Mouse (Mus musculus) forebrain, embryonic 16.5 days (tissue): ENCODE data around the gene Olfr1349. TPM values are rescaled to one million over a fixed set of nuclear protein-coding genes. Genes with fewer than 3 reads are reported as not detected.
"Not testable (repeated sequence)": the region's sequence is repeated elsewhere in the genome, so short reads cannot be mapped to it uniquely, and the experiment has no call there.

Source experiments
- ATAC-seq: fragments of 200-750 bp; cut with Nextera tagmentation; 2 replicates; pipeline ENCODE4 v1.8.0; 2017; ENCODE audit warnings: mild to moderate bottlenecking, moderate library complexity
- H3K27ac ChIP-seq: fragments of 300-500 bp; sonication (generic); 2 replicates; pipeline ENCODE4 v1.5.1; 2014; ENCODE audit warnings: low read length, control low read depth
- H3K27me3 ChIP-seq: fragments of 300-500 bp; sonication (generic); replicated peaks from 2 replicates; pipeline ENCODE4 v1.6.1; 2014; ENCODE audit warnings: low read length; ENCODE audit not compliant: control insufficient read depth, insufficient read depth
- H3K36me3 ChIP-seq: fragments of 300-500 bp; sonication (generic); 2 replicates; pipeline ENCODE4 v1.6.1; 2014; ENCODE audit not compliant: control insufficient read depth, insufficient read depth
- H3K4me1 ChIP-seq: fragments of 300-500 bp; sonication (generic); replicated peaks from 2 replicates; pipeline ENCODE4 v1.6.1; 2014; ENCODE audit warnings: low read length; ENCODE audit not compliant: control insufficient read depth, insufficient read depth
- H3K4me2 ChIP-seq: fragments of 300-500 bp; sonication (generic); 2 replicates; pipeline ENCODE4 v1.6.1; 2014; ENCODE audit warnings: mild to moderate bottlenecking, low read length, control low read depth
- H3K4me3 ChIP-seq: fragments of 300-500 bp; sonication (generic); replicated peaks from 2 replicates; pipeline ENCODE4 v1.5.1; 2014; ENCODE audit warnings: mild to moderate bottlenecking, low read length, control low read depth
- H3K9ac ChIP-seq: fragments of 300-500 bp; sonication (generic); replicated peaks from 2 replicates; pipeline ENCODE4 v1.6.1; 2014; ENCODE audit warnings: low read depth, low read length, control low read depth
- H3K9me3 ChIP-seq: fragments of 300-500 bp; sonication (generic); 2 replicates; pipeline ENCODE4 v1.6.1; 2016; ENCODE audit warnings: low read length; ENCODE audit not compliant: control insufficient read depth
- WGBS: fragments of 180-500 bp; shearing (Covaris S2); extraction: QIAGEN DNeasy Blood & Tissue Kit; methylation state at CpG from one replicate; pipeline ENCODE4 v1.1.7; 2014; 5-methylcytosine and 5-hydroxymethylcytosine counted together
- polyA plus RNA-seq: library from polyadenylated mRNA; unstranded; fragments of >200 nt; fragmentation: Nextera tagmentation; extraction: Ambion mirVana; gene quantifications from 2 replicates; pipeline ENCODE4 v1.2.1, GENCODE M21; 2015

Olfr1349 gene
- not detected in 2 replicates for polyA plus RNA-seq

GRCm38 (mm10) chr7:6522850-6523249, at the start of gene Olfr1349:
TSS of gene Olfr1349 (minus strand) at chr7:6522950.
- 88% methylated on average over 5 of the region's 5 CpGs for WGBS
- ATAC-seq, result no peak

GRCm38 (mm10) chr7:6564541-6564940, 41.8 kb upstream of the Olfr1349 start, which contains the start of gene Olfr1350:
TSS of gene Olfr1350 (plus strand) at chr7:6564841.
- H3K27ac ChIP-seq, result no peak within 1 kb of the TSS
- peaks cover 6% of the 10 kb centered on the region; the same call in 1 of the 2 replicates for H3K9me3 ChIP-seq
- H3K4me3 ChIP-seq, result no peak within 1 kb of the TSS
- ATAC-seq, result no peak
- no peaks in the 10 kb centered on the region for H3K4me1 ChIP-seq
- H3K9ac ChIP-seq, result no peak within 1 kb of the TSS
- H3K27me3 ChIP-seq, result no peaks in the 10 kb centered on the region
- H3K4me2 ChIP-seq, result no peak within 1 kb of the TSS
- no peaks in the 10 kb centered on the region for H3K36me3 ChIP-seq

More at GRCm38 (mm10) chr7:6522850-6523249, at the start of gene Olfr1349:
- Histone ChIP-seq H3K36me3 (no peaks in the 10 kb centered on the region), H3K27me3 (no peaks in the 10 kb centered on the region), H3K9ac (no peak within 1 kb of the TSS), H3K4me2 (no peak within 1 kb of the TSS), H3K4me1 (no peaks in the 10 kb centered on the region), H3K4me3 (no peak within 1 kb of the TSS), H3K27ac (no peak within 1 kb of the TSS), H3K9me3 (peaks cover 3% of the 10 kb centered on the region; the same call in 1 of the 2 replicates)

- no peak overlapping the region for H3K4me2 ChIP-seq
- H3K36me3 ChIP-seq, result no peaks in the 10 kb centered on the region
- H3K9ac ChIP-seq, result no peak overlapping the region
- WGBS, result 64% methylated on average over 5 of the region's 5 CpGs
- ATAC-seq, result no peak
- H3K27me3 ChIP-seq, result no peaks in the 10 kb centered on the region
- H3K27ac ChIP-seq, result no peak overlapping the region
- H3K4me3 ChIP-seq, result no peak overlapping the region
- no peaks in the 10 kb centered on the region for H3K4me1 ChIP-seq
- H3K9me3 ChIP-seq, result no peaks in the 10 kb centered on the region
Observed at GRCm38 (mm10) chr7:6526141-6526540, 3.4 kb upstream of the Olfr1349 start.

GRCm38 (mm10) chr7:6525001-6525400, 2.3 kb upstream of the Olfr1349 start:
- Histone ChIP-seq H3K9me3 (no peaks in the 10 kb centered on the region), H3K27me3 (no peaks in the 10 kb centered on the region), H3K9ac (no peak overlapping the region), H3K4me2 (no peak overlapping the region), H3K4me1 (no peaks in the 10 kb centered on the region), H3K4me3 (no peak overlapping the region), H3K27ac (no peak overlapping the region), H3K36me3 (no peaks in the 10 kb centered on the region)
- 58% methylated on average over 3 of the region's 3 CpGs for WGBS
- no peak for ATAC-seq

- Histone ChIP-seq H3K9me3 (peaks cover 6% of the 10 kb centered on the region; the same call in 1 of the 2 replicates), H3K27me3 (no peaks in the 10 kb centered on the region), H3K9ac (no peak overlapping the region), H3K27ac (no peak overlapping the region), H3K4me1 (no peaks in the 10 kb centered on the region), H3K4me3 (no peak overlapping the region), H3K4me2 (no peak overlapping the region), H3K36me3 (no peaks in the 10 kb centered on the region)
- ATAC-seq, result no peak
- WGBS, result 28% methylated on average over 1 of the region's 1 CpGs
Observed at GRCm38 (mm10) chr7:6521666-6522065, 1.1 kb downstream of the Olfr1349 start.

- H3K4me1 ChIP-seq, result no peaks in the 10 kb centered on the region
- WGBS, result 97% methylated on average over 1 of the region's 1 CpGs
- no peaks in the 10 kb centered on the region for H3K36me3 ChIP-seq
- H3K27ac ChIP-seq, result no peak within 1 kb of the TSS
- 0 out of 2 replicates have a peak, but pooled peaks cover 3% of the 10 kb centered on the region for H3K9me3 ChIP-seq
- H3K9ac ChIP-seq, result no peak within 1 kb of the TSS
- no peak within 1 kb of the TSS for H3K4me3 ChIP-seq
- no peak for ATAC-seq
- no peaks in the 10 kb centered on the region for H3K27me3 ChIP-seq
- H3K4me2 ChIP-seq, result no peak within 1 kb of the TSS
Observed at GRCm38 (mm10) chr7:6508648-6509047, 14.1 kb downstream of the Olfr1349 start, which contains the start of gene Olfr1348. TSS of gene Olfr1348 (minus strand) at chr7:6508748.

- 63% methylated on average over 1 of the region's 1 CpGs for WGBS
- ATAC-seq, result no peak
- no peak within 1 kb of the TSS for H3K9ac ChIP-seq
- H3K4me3 ChIP-seq, result no peak within 1 kb of the TSS
- H3K27me3 ChIP-seq, result no peaks in the 10 kb centered on the region
- no peaks in the 10 kb centered on the region for H3K9me3 ChIP-seq
- no peaks in the 10 kb centered on the region for H3K36me3 ChIP-seq
- no peak within 1 kb of the TSS for H3K27ac ChIP-seq
- no peak within 1 kb of the TSS for H3K4me2 ChIP-seq
- H3K4me1 ChIP-seq, result no peaks in the 10 kb centered on the region
Observed at GRCm38 (mm10) chr7:6499655-6500054, 23.1 kb downstream of the Olfr1349 start, which contains the start of gene Olfr1347. TSS of gene Olfr1347 (minus strand) at chr7:6499755.

GRCm38 (mm10) chr7:6486841-6487240, 35.9 kb downstream of the Olfr1349 start, which contains the start of gene Olfr5:
TSS of gene Olfr5 (minus strand) at chr7:6486941.
- Histone ChIP-seq H3K9me3 (no peaks in the 10 kb centered on the region), H3K27ac (no peak within 1 kb of the TSS), H3K4me1 (no peaks in the 10 kb centered on the region), H3K36me3 (no peaks in the 10 kb centered on the region), H3K4me3 (no peak within 1 kb of the TSS), H3K4me2 (no peak within 1 kb of the TSS), H3K9ac (no peak within 1 kb of the TSS), H3K27me3 (no peaks in the 10 kb centered on the region)
- ATAC-seq, result no peak
- 40% methylated on average over 2 of the region's 2 CpGs for WGBS

GRCm38 (mm10) chr7:6477633-6478032, 45.1 kb downstream of the Olfr1349 start:
- 90% methylated on average over 2 of the region's 2 CpGs for WGBS
- not testable (repeated sequence) for ATAC-seq, H3K4me3 ChIP-seq, H3K9me3 ChIP-seq, H3K27ac ChIP-seq, H3K4me2 ChIP-seq, H3K4me1 ChIP-seq, H3K36me3 ChIP-seq, H3K27me3 ChIP-seq, H3K9ac ChIP-seq

- Histone ChIP-seq H3K4me3 (no peak within 1 kb of the TSS), H3K9ac (no peak within 1 kb of the TSS), H3K4me1 (no peaks in the 10 kb centered on the region), H3K9me3 (no peaks in the 10 kb centered on the region; the same call in 1 of the 2 replicates), H3K4me2 (no peak within 1 kb of the TSS), H3K27me3 (no peaks in the 10 kb centered on the region), H3K27ac (no peak within 1 kb of the TSS), H3K36me3 (no peaks in the 10 kb centered on the region)
- ATAC-seq, result no peak
Observed at GRCm38 (mm10) chr7:6466951-6467350, 55.8 kb downstream of the Olfr1349 start, which contains the start of gene Olfr1346. TSS of gene Olfr1346 (plus strand) at chr7:6467101.
